Mouse (Mus musculus) stomach, postnatal 0 days (tissue): Measurements from ENCODE around the gene Cadps2.

Experiments used
- CTCF ChIP-seq: IDR thresholded peaks from 2 replicates; pipeline ENCODE4 v1.5.1; 2016; ENCODE audit warnings: antibody characterized with exemption, low read depth, mild to moderate bottlenecking, moderate library complexity
- EP300 ChIP-seq: optimal IDR thresholded peaks from 2 replicates; pipeline ENCODE3; 2016; ENCODE audit warnings: antibody characterized with exemption

- TF ChIP-seq CTCF = no peak
- TF ChIP-seq EP300 = no peak
Observed at GRCm38 (mm10) chr6:23272979-23273378, 566.2 kb downstream of the Cadps2 start.
